Mouse (Mus musculus) fat pad, adult 2 months (tissue): Measurements from ENCODE around the gene Crybg3.

Experiments
- DNase-seq: peaks from one replicate; pipeline ENCODE4 v3.0.0-alpha.2; 2011; ENCODE audit warnings: low read depth, low spot score; ENCODE audit errors: extremely low read depth

Crybg3 gene

GRCm38 (mm10) chr16:59535673-59536072 lies 65.1 kb downstream of the Crybg3 start:
- no peak for DNase-seq

GRCm38 (mm10) chr16:59534349-59534748 lies 66.4 kb downstream of the Crybg3 start:
- no peak for DNase-seq

- no peak for DNase-seq
These were observed 68.2 kb downstream of the Crybg3 start for GRCm38 (mm10) chr16:59532561-59532960.

- DNase-seq = no peak
These were observed 69.5 kb downstream of the Crybg3 start for GRCm38 (mm10) chr16:59531243-59531642.

GRCm38 (mm10) chr16:59529570-59529969 lies 71.2 kb downstream of the Crybg3 start:
- no peak for DNase-seq

- DNase-seq = no peak
These were observed 73.8 kb downstream of the Crybg3 start for GRCm38 (mm10) chr16:59526939-59527338.

GRCm38 (mm10) chr16:59521752-59522423 lies 78.9 kb downstream of the Crybg3 start:
- DNase-seq = no peak

GRCm38 (mm10) chr16:59517447-59518219 lies 83.1 kb downstream of the Crybg3 start:
- no peak for DNase-seq

- DNase-seq = no peak
These were observed 83.8 kb downstream of the Crybg3 start for GRCm38 (mm10) chr16:59516965-59517364.

GRCm38 (mm10) chr16:59515169-59515568 lies 85.6 kb downstream of the Crybg3 start:
- no peak for DNase-seq

- DNase-seq = no peak
These were observed 90.9 kb downstream of the Crybg3 start for GRCm38 (mm10) chr16:59509830-59510229.

GRCm38 (mm10) chr16:59499180-59499579 lies 101.6 kb downstream of the Crybg3 start:
- DNase-seq = no peak

GRCm38 (mm10) chr16:59497947-59498346 lies 102.8 kb downstream of the Crybg3 start:
- DNase-seq = no peak

- no peak for DNase-seq
These were observed 107.6 kb downstream of the Crybg3 start for GRCm38 (mm10) chr16:59493199-59493598.

- no peak for DNase-seq
These were observed 112.7 kb downstream of the Crybg3 start for GRCm38 (mm10) chr16:59487975-59488548.

GRCm38 (mm10) chr16:59487239-59487638 lies 113.5 kb downstream of the Crybg3 start:
- peak; percentile 62 for DNase-seq

- no peak for DNase-seq
These were observed 122.8 kb downstream of the Crybg3 start for GRCm38 (mm10) chr16:59477955-59478354.

- no peak for DNase-seq
These were observed 126.0 kb downstream of the Crybg3 start for GRCm38 (mm10) chr16:59474788-59475187.

GRCm38 (mm10) chr16:59472546-59472945 lies 128.2 kb downstream of the Crybg3 start:
- no peak for DNase-seq

GRCm38 (mm10) chr16:59471637-59472278 lies 129.0 kb downstream of the Crybg3 start, which contains the start of gene Riox2:
TSS of gene Riox2 (plus strand) at chr16:59471775.
- no peak for DNase-seq

GRCm38 (mm10) chr16:59469846-59470245 lies 130.9 kb downstream of the Crybg3 start:
- no peak for DNase-seq
